Mouse (Mus musculus) G1E (cell line): Measurements from ENCODE around the gene Timp3. TPM values are rescaled to one million over a fixed set of nuclear protein-coding genes. Genes with fewer than 3 reads are reported as not detected.
A peak's percentile ranks its signal among the peaks of the same experiment; 100 is the strongest.

Source experiments
- ATAC-seq: 2 replicates; pipeline ENCODE4 v1.8.0; 2016; ENCODE audit warnings: mild to moderate bottlenecking; ENCODE audit not compliant: insufficient number of reproducible peaks, poor library complexity, low FRiP score, severe bottlenecking; ENCODE audit errors: extremely low read depth
- DNase-seq: peaks from one replicate; pipeline ENCODE4 v3.0.0; 2012; ENCODE audit warnings: low spot score
- H3K27me3 ChIP-seq: 2 replicates; pipeline ENCODE4 v1.6.1; 2012; ENCODE audit warnings: mild to moderate bottlenecking, low read length, inconsistent platforms; ENCODE audit not compliant: insufficient read depth
- H3K36me3 ChIP-seq: replicated peaks from 2 replicates; pipeline ENCODE3; 2012; ENCODE audit warnings: mild to moderate bottlenecking, inconsistent platforms
- H3K4me1 ChIP-seq: 2 replicates; pipeline ENCODE4 v1.6.1; 2012; ENCODE audit warnings: low read depth, low read length, inconsistent platforms, mixed read lengths; ENCODE audit not compliant: insufficient read depth
- H3K4me3 ChIP-seq: 2 replicates; pipeline ENCODE4 v1.5.1; 2012; ENCODE audit warnings: low read depth, mild to moderate bottlenecking, inconsistent platforms, low read length, moderate library complexity, mixed read lengths
- H3K9me3 ChIP-seq: replicated peaks from 2 replicates; pipeline ENCODE4 v1.6.1; 2012; ENCODE audit warnings: inconsistent platforms
- CTCF ChIP-seq: IDR thresholded peaks from 2 replicates; pipeline ENCODE4 v1.5.1; 2012; ENCODE audit warnings: low read depth, low read length, inconsistent platforms, mixed read lengths
- GATA1 ChIP-seq: IDR thresholded peaks from 2 replicates; pipeline ENCODE4 v1.6.1; 2012; ENCODE audit warnings: borderline replicate concordance, low read length, inconsistent platforms, mixed read lengths
- GATA2 ChIP-seq: IDR thresholded peaks from 2 replicates; pipeline ENCODE4 v1.6.1; 2012; ENCODE audit warnings: low read depth, low read length, inconsistent platforms, borderline replicate concordance
- POLR2AphosphoS5 ChIP-seq: IDR thresholded peaks from 2 replicates; pipeline ENCODE4 v1.6.1; 2012; ENCODE audit warnings: low read depth, low read length, inconsistent platforms; ENCODE audit not compliant: insufficient replicate concordance
- TAL1 ChIP-seq: conservative IDR thresholded peaks from 2 replicates; pipeline ENCODE4 v1.6.1; 2012; ENCODE audit warnings: low read depth, low read length, inconsistent platforms, mixed read lengths
- polyA plus RNA-seq: library from polyadenylated mRNA; stranded (reverse); fragments of >175 nt; gene quantifications from 2 replicates; pipeline ENCODE4 v1.2.3, GENCODE M21; 2012
- total RNA-seq, 2 experiments: library from RNA; stranded (forward) in 1 of 2; stranded (reverse) in 1 of 2; fragments of 200-1000 nt in 1 of 2; fragments of >200 nt in 1 of 2; fragmentation: Nextera tagmentation in 1 of 2; gene quantifications; 2 replicates each; pipeline ENCODE4 v1.2.3; 2014 to 2017

Timp3 gene
- total and polyA plus RNA-seq, 3 experiments, result 15.0 to 110 (median 15.7) TPM

- Histone ChIP-seq H3K4me1 (peaks cover 24% of the 10 kb centered on the region), H3K9me3 (peaks cover 8% of the 10 kb centered on the region), H3K4me3 (no peak overlapping the region), H3K36me3 (no peaks in the 10 kb centered on the region), H3K27me3 (peaks cover 7% of the 10 kb centered on the region)
- TF ChIP-seq CTCF (peak; percentile 50), GATA1 (no peak)
- ATAC-seq (peak; percentile 40; the same call in 1 of the 2 replicates), DNase-seq (peak; percentile 63)
Measured at GRCm38 (mm10) chr10:86296111-86296510, 4.1 kb upstream of the Timp3 start.

- H3K36me3 ChIP-seq, result no peaks in the 10 kb centered on the region
- peaks cover 8% of the 10 kb centered on the region for H3K9me3 ChIP-seq
- peaks cover 7% of the 10 kb centered on the region for H3K27me3 ChIP-seq
- H3K4me1 ChIP-seq, result peaks cover 32% of the 10 kb centered on the region
- H3K4me3 ChIP-seq, result no peak overlapping the region
- TF ChIP-seq GATA2, result no peak
- TF ChIP-seq GATA1, result no peak
- no peak for TF ChIP-seq POLR2AphosphoS5
- TF ChIP-seq TAL1, result no peak
- no peak for TF ChIP-seq CTCF
- ATAC-seq (no peak), DNase-seq (no peak)
Measured at GRCm38 (mm10) chr10:86297307-86297706, 2.9 kb upstream of the Timp3 start.

GRCm38 (mm10) chr10:86298326-86298725 is 1.8 kb upstream of the Timp3 start:
- Histone ChIP-seq H3K4me1 (peaks cover 38% of the 10 kb centered on the region), H3K9me3 (peaks cover 8% of the 10 kb centered on the region), H3K27me3 (peaks cover 5% of the 10 kb centered on the region), H3K36me3 (no peaks in the 10 kb centered on the region), H3K4me3 (no peak overlapping the region)
- TF ChIP-seq CTCF (no peak), TAL1 (no peak), GATA1 (no peak), GATA2 (no peak), POLR2AphosphoS5 (no peak)
- ATAC-seq (no peak), DNase-seq (no peak)

- H3K36me3 ChIP-seq, result peaks cover 12% of the 10 kb centered on the region
- TF ChIP-seq POLR2AphosphoS5, result no peak
- TF ChIP-seq CTCF, result no peak
- no peak for TF ChIP-seq TAL1
- TF ChIP-seq GATA2, result no peak
- TF ChIP-seq GATA1, result no peak
- H3K9me3 ChIP-seq, result peaks cover 8% of the 10 kb centered on the region
- H3K4me1 ChIP-seq, result peaks cover 48% of the 10 kb centered on the region
- DNase-seq (no peak), ATAC-seq (no peak)
- H3K4me3 ChIP-seq, result peak overlapping the region; percentile 80; the same call in 1 of the 2 replicates
- H3K27me3 ChIP-seq, result peaks cover 2% of the 10 kb centered on the region
Measured at GRCm38 (mm10) chr10:86299795-86300194, 377 bp upstream of the Timp3 start.

GRCm38 (mm10) chr10:86301117-86301490 is 932 bp downstream of the Timp3 start:
- TF ChIP-seq GATA1 (no peak), TAL1 (no peak), GATA2 (no peak), CTCF (no peak)
- ATAC-seq (no peak), DNase-seq (no peak)
- peaks cover 6% of the 10 kb centered on the region for H3K9me3 ChIP-seq
- peak overlapping the region; percentile 80 for H3K4me3 ChIP-seq
- H3K36me3 ChIP-seq, result peaks cover 16% of the 10 kb centered on the region
- no peaks in the 10 kb centered on the region; the same call in 1 of the 2 replicates for H3K27me3 ChIP-seq
- H3K4me1 ChIP-seq, result peaks cover 43% of the 10 kb centered on the region

GRCm38 (mm10) chr10:86301593-86302317 is 1.6 kb downstream of the Timp3 start:
- no peaks in the 10 kb centered on the region; the same call in 1 of the 2 replicates for H3K27me3 ChIP-seq
- peaks cover 23% of the 10 kb centered on the region for H3K36me3 ChIP-seq

GRCm38 (mm10) chr10:86302318-86302648 is 2.1 kb downstream of the Timp3 start:
- no peak for ATAC-seq
- Histone ChIP-seq H3K4me1 (peaks cover 36% of the 10 kb centered on the region), H3K4me3 (peak overlapping the region; percentile 80), H3K27me3 (no peaks in the 10 kb centered on the region; the same call in 1 of the 2 replicates), H3K36me3 (peaks cover 28% of the 10 kb centered on the region), H3K9me3 (peaks cover 5% of the 10 kb centered on the region)
- TF ChIP-seq TAL1, result no peak
- no peak for TF ChIP-seq CTCF
- TF ChIP-seq POLR2AphosphoS5, result no peak
- no peak for TF ChIP-seq GATA2
- TF ChIP-seq GATA1, result no peak
- DNase-seq, result peak; percentile 15

More at GRCm38 (mm10) chr10:86301593-86302317, 1.6 kb downstream of the Timp3 start:
- peak overlapping the region; percentile 80 for H3K4me3 ChIP-seq
- TF ChIP-seq CTCF, result no peak
- TF ChIP-seq TAL1, result no peak
- no peak for TF ChIP-seq GATA1
- no peak for TF ChIP-seq GATA2
- TF ChIP-seq POLR2AphosphoS5, result no peak
- peaks cover 5% of the 10 kb centered on the region for H3K9me3 ChIP-seq
- ATAC-seq (no peak), DNase-seq (no peak)
- H3K4me1 ChIP-seq, result peaks cover 36% of the 10 kb centered on the region
